Mouse (Mus musculus) forelimb bud, embryonic 11.5 days (tissue): Measurements from ENCODE around the gene Agap3.

ENCODE experiments used
- DNase-seq: peaks from one replicate; pipeline ENCODE4 v3.0.0-alpha.2; 2012; ENCODE audit warnings: low read depth, low spot score

Gene Agap3

GRCm38 (mm10) chr5:24523806-24524205 is 71.8 kb downstream of the Agap3 start:
- DNase-seq: no peak

- no peak for DNase-seq
These were observed 72.5 kb downstream of the Agap3 start for GRCm38 (mm10) chr5:24524522-24524921.

GRCm38 (mm10) chr5:24525360-24526189 is 73.6 kb downstream of the Agap3 start:
- no peak for DNase-seq

GRCm38 (mm10) chr5:24526190-24526888 is 74.4 kb downstream of the Agap3 start:
- no peak for DNase-seq

- no peak for DNase-seq
These were observed 74.9 kb downstream of the Agap3 start, which contains the start of gene Gbx1 for GRCm38 (mm10) chr5:24526889-24527230. Gene Gbx1, minus strand, starts transcription at chr5:24527202.

- DNase-seq: no peak
These were observed 75.8 kb downstream of the Agap3 start for GRCm38 (mm10) chr5:24527780-24528179.

- DNase-seq: peak; percentile 88
These were observed 78.2 kb downstream of the Agap3 start for GRCm38 (mm10) chr5:24530042-24530689.

GRCm38 (mm10) chr5:24533391-24533790 is 81.4 kb downstream of the Agap3 start:
- no peak for DNase-seq

GRCm38 (mm10) chr5:24534292-24534691 is 82.3 kb downstream of the Agap3 start:
- DNase-seq: no peak

GRCm38 (mm10) chr5:24535731-24536130 is 83.8 kb downstream of the Agap3 start:
- DNase-seq: no peak

- DNase-seq: no peak
These were observed 84.5 kb downstream of the Agap3 start for GRCm38 (mm10) chr5:24536511-24536910.

- no peak for DNase-seq
These were observed 85.6 kb downstream of the Agap3 start for GRCm38 (mm10) chr5:24537618-24538017.

GRCm38 (mm10) chr5:24539571-24540296 is 87.8 kb downstream of the Agap3 start:
- DNase-seq: no peak

GRCm38 (mm10) chr5:24540387-24541143 is 88.6 kb downstream of the Agap3 start, which contains the start of gene Asb10:
Gene Asb10, minus strand, starts transcription at chr5:24540978.
- DNase-seq: no peak

- no peak for DNase-seq
These were observed 89.2 kb downstream of the Agap3 start for GRCm38 (mm10) chr5:24541144-24541569.

- no peak for DNase-seq
These were observed 90.7 kb downstream of the Agap3 start for GRCm38 (mm10) chr5:24542643-24543042.

GRCm38 (mm10) chr5:24550598-24551316 is 98.8 kb downstream of the Agap3 start:
- no peak for DNase-seq

- DNase-seq: no peak
These were observed 99.3 kb downstream of the Agap3 start for GRCm38 (mm10) chr5:24551317-24551688.
